Mouse (Mus musculus) urinary bladder, adult 2 months (tissue): ENCODE results near the gene Apol10a. TPM values are rescaled to one million over a fixed set of nuclear protein-coding genes. Genes with fewer than 3 reads are reported as not detected.
"Not testable (repeated sequence)": the region's sequence is repeated elsewhere in the genome, so short reads cannot be mapped to it uniquely, and the experiment has no call there.

ENCODE experiments used
- DNase-seq: peaks from one replicate; pipeline ENCODE4 v3.0.0; 2022; ENCODE audit warnings: low spot score
- polyA plus RNA-seq: library from polyadenylated mRNA; depleted of rRNA; stranded (reverse); fragments of >200 nt; gene quantifications from 2 replicates; pipeline ENCODE4 v1.2.3, GENCODE M21; 2012; rRNA removed

The Apol10a gene
- polyA plus RNA-seq = not detected in 2 replicates

DNA sequence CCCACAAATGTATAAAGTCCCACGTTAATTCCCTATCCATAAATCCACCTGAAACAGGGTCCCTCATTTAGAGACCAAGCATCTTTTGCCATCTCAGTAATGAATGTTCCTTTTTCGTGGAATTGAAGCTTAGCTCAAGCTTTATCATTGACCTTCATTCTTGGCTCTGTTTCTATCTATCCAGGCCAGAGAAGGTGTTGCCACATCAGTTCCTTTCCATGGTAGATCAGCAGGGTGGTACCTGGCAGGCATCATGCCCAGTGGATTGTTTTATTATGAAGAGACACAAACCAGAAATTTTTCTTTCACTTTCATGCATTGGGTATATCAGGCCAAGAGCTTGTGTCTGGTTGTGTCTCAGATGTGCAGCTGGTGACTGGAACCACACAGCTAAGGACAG is at the start of gene Apol10a:
Apol10a (plus strand) TSS at position 355 of the 400 bp plus-strand sequence.
- not testable (repeated sequence) for DNase-seq

DNA sequence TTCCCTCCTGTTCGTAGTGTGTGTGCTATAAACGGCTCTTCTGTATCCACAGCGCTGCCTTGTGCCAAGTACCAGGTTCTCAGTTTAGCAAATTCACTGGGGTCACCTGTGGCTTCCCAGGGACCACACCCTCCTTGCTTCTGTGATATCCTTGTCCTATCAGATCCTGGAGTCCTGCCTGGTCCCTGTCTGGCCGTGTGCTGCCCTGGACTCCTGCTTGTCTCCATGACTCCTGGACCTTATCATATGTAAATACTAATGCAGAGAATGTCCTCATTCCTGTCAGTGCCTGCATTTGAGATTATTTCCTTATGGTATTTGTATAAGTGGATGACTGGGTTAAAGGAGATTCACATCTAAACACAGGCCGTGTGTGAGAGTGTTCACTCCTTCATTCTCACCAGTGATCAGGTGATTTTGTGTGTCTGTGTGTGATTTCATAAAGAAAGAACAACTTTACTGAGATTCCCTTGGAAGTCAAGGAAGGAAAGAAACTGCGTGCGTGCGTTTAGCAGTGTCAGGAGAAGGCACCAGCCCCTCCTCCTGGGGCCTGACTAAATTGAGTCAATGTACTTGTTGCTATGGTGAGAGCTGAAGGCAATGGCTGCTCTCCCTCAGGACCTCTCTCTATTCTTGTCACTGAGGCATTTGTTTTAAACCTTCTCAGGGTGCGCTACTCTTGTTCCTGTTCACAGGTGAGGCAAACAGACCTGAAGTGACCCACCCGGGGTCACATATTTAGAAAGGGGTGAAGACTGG is 48.0 kb upstream of the Apol10a start:
- DNase-seq = not testable (repeated sequence)

DNA sequence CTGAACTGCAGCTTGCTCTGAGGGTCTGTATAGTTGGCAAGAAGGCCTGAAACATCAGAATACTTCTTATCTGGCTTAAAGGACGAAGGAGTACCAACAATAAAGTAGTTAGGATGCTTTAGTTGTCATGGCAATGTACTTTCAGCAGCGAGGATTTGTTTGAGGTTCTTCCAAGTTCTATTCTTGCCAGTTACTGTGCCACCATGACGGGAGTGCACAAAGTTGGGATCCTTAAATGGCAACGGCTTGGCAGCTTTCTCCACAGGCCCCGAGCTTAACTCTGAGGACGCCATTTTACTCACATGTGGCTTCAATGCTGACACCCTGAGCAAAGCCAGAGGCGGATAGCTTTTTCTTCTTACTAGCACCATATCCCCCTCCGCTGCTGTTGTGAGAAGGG is 32.1 kb upstream of the Apol10a start:
- not testable (repeated sequence) for DNase-seq

DNA sequence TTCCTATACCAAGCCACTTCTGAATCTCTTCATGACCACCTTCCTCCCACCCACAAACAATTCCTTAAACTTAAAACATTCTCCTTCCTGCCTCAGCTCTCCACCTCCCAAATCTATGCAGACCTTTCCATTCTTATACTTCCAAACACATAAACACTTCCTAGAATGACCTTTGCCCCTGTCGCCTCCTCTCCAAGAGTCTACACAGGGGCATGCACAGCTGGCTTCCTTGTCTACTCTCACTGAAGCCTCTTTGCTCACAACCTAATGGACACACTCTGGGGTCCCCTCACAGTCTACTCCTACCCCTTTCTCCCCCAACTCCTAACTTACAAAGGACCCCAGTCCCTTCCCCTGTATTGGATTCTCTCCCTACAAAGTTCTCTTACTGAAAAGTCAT is 31.2 kb upstream of the Apol10a start:
- DNase-seq = not testable (repeated sequence)

DNA sequence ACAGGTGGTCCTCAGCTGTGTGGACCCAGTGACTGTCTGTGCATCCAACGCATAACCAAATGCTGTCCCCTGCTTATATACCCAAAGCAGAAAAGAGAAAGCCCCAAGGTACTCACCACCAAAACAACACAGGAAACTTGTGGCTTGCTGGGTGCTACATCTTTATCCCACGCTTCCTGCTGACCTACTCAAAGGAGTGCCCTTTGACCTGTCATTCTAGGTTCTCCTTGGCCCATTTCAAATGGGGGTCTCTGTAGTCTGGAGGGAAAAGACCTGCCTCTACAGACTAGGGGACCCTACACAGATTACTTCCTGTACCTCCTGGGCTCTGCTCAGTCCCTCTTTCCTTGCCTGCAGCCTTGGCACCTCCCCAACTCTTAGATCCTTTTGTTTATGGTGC is 29.5 kb upstream of the Apol10a start, which contains the start of gene Apol7b:
Apol7b (minus strand) TSS at position 101 of the 400 bp plus-strand sequence.
- DNase-seq = not testable (repeated sequence)

DNA sequence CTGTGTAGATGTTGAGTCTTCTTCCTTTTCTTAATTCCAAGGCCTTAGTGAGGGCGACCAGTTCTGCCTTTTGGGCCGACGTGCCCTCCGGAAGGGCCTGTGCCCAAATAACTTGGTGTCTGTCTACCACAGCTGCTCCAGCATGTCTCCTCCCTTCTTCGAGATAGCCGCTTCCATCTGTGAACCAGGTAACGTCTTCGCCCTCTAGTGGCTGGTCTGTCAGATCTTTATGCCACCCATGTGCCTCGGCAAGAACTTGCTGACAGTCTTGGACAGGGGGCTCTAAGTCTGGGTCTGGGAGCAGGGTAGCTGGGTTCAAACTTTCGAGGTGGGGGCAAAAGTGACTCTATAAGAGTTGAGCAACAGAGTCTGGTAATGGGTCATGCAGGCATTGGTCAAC is 26.9 kb upstream of the Apol10a start:
- not testable (repeated sequence) for DNase-seq

DNA sequence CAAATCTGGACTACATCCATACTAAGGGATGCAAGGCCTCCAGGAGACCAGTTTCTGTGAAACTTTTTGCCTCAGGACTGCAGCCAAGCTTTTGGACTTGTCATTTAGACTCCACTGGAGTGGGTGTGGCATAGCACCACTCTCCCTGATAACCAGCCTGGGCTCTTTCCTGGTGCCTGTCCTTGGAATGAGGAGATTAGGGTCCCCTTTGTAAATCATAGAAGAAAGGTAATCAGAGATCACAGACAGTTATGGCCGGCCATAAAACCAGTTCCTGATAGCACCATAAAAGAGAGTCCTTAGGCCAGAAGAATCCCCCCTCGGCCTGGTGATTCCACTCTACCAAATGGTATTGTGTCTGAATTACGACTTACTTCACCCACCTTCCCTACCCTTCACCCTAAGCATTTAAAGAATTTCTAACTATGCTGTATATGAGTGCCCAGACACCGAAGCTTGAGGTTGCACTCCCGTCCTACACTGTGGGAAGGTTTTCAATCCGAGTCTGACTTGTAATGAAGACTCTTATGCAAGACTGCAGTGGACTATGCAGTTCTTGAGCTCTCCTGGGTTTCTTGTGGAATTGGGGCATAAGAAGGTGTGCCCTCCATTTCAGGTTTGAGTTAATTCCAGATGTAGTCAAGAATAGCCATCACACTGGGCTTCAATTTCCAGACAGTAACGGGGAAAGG is 2.0 kb upstream of the Apol10a start:
- DNase-seq = not testable (repeated sequence)

DNA sequence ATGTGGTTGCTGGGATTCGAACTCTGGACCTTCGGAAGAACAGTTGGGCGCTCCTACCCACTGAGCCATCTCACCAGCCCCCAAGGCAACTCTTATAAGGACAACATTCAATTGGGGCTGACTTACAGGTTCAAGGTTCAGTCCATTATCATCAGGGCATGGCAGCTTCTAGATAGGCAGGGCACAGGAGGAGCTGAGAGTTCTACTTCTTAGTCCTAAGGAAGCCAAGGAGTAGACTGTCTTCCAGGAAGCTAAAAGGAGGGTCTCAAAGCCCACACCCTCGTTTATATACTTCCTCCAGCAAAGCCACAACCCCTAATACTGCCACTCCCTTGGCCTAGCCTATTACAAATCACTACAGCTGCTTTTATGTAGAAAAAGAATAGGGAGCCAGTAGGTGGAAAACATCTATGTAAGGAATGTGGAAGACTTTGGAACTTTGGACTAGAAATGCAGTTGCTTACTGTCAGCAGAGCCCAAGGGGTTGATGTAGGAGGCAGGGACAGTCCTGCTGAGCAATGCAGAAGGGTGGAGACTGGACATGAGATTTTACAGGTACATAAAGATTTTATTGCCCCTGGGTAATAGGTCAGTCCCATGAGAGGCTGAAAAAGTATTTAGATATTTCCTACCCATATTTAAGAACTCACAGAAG is 5.4 kb downstream of the Apol10a start:
- DNase-seq = no peak

DNA sequence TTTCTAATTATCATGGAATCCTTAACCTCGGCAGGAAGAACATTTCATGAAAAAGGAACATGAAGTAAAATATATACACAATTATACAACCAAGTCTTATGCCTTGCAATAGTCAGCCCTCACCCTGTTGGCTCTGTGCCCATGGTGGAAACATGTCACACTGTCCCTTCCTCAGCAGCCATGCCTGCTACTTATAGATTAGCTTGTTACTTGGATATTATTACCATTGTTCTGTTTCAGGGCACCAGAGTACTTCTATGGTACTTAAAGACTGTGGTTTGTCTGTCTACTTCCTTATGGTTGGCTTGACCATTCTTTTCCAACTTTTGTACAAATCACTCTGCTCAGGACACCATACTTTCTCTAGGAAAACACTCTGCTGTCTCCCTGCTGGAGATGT is 16.3 kb downstream of the Apol10a start:
- not testable (repeated sequence) for DNase-seq

DNA sequence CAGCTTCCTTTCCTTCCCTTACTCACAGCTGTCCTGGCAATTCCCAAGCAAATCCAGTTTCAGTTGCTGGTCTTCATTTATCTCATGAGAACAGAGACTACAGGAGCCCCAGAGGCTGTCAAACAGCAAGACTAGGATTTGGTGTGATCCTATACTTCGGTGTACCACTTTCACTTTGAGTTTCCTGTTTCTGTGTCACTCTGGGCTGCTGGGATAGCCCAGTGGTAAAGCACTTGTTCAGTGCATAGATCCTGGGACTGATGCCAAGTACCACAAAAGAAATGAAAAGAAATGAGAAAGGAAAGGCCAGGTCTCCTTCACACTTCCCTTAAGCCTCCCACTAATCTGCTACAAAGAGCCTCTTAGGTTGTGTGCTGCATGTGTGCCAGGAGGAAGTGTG is 17.8 kb downstream of the Apol10a start:
- not testable (repeated sequence) for DNase-seq

DNA sequence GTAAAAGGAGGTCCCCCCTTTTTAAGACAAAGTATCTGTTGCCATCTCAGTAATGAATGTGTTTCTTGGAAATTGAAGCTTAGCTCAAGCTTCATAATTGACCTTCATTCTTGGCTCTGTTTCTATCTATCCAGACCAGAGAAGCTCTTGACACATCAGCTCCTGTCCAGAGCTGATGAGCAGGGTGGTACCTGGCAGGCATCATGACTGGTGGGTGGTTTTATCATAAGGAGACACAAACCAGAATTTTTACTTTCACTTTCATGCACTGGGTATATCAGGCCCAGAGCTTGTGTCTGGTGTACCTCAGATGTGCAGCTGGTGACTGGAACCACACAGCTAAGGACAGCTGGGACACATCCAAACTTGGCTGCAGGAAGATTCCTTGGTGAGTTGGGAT is 31.1 kb downstream of the Apol10a start, which contains the start of gene Apol11a:
Apol11a (plus strand) TSS at position 306 of the 400 bp plus-strand sequence.
- not testable (repeated sequence) for DNase-seq

DNA sequence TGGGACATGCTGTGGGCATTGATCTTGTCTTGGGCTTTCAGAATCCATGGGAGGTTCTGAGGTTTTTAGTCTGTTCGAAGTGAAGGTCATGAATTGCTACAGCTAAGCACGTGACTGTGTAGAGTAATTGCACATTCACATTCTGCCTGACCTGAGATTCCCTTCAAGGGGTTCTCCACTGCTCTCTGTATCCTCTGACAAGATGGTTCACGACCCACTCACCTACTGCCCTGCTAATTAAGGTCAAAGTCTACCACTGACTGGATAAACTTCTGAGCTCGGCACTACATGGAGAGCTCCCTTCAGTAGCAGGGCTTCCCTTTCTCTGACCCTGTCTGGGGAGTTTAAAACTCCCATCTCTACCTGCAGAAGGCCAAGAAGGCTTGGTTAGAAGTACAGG is 43.7 kb downstream of the Apol10a start:
- DNase-seq = not testable (repeated sequence)

DNA sequence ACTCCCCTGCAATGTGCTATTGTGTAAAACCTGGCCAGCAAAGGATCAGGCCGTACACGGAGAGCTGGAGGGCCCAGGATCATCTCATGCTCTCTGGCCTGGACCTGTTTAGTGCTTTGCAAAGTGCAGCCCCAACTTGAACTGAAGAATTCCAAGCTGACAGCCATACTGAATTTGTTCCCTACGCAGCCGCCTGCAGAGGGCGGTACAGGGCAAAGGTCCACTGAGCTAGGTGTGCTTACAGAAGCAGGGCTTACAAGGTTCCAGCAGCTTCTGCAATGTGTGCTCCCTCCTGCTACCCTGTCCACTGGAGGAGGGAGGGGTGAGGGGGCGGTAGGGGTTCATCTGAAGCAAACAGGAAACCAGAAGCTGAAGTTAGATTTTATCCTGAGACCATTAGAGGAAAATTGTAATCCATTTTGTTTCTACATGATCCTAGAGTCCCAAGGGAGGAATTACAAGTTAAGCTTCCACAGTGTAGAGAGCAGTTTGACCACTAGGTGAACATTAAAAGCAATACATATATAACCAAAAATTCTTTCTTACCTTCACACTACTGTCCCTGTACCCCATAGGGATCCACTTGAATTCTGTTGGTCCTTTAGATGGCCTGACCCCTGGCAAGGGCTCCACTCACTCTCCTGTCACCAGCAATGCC is 46.5 kb downstream of the Apol10a start:
- DNase-seq = peak; percentile 30

DNA sequence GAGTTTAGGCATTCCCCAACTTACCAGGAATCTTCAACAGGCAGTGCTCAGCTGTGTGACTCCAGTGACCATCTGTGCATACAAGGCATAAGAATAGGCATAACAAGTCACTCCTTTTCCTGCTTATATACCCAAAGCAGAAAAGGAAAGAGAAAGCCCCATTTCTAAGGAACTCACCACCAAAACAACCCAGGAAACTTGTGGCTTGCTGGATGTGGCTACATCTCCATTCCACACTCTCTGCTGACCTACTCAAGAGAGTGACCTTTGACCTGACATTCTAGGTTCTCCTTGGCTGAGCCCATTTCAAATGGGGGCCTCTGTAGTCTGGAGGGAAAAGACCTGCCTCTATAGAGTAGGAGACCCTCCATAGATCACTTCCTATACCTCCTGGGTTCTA is 56.4 kb downstream of the Apol10a start, which contains the start of gene Apol7c:
Apol7c (minus strand) TSS at position 101 of the 400 bp plus-strand sequence.
- DNase-seq = no peak

DNA sequence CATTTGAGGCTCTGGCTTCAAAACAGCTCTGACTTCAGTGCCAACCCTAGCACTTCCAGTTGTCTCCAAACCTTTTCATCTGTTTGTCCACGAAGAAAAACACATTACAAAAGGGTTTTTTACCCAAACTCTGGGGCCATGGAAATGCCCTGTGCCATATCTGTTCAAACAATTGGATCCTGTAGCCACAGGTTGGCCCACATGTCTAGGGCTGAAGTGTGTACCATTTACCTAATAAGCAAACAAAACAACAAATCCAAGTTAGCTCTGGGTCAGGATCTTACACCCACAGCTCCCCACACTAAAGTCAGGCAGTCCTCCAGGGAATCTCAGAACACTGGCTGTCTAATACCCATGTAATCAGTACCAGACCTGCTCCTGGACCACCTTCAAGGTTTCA is 62.4 kb downstream of the Apol10a start:
- not testable (repeated sequence) for DNase-seq

Other genes with a start within 250 kb of the Apol10a start
- gene Rbfox2, start 170.0 kb upstream of the Apol10a start, polyA plus RNA-seq = 93.7 and 115 TPM in 2 replicates
- 1.8 and 2.8 TPM in 2 replicates for gene Apol7a, start 77.9 kb upstream of the Apol10a start, polyA plus RNA-seq
- 3.4 and 3.9 TPM in 2 replicates for gene Apol9a, start 65.9 kb upstream of the Apol10a start, polyA plus RNA-seq
- 0.03 and 0.04 TPM in 2 replicates for gene Apol7b, start 29.6 kb upstream of the Apol10a start, polyA plus RNA-seq
- gene Apol11a, start 31.2 kb downstream of the Apol10a start, polyA plus RNA-seq = not detected in 2 replicates
- gene Apol7c, start 56.3 kb downstream of the Apol10a start, polyA plus RNA-seq = 1.3 and 1.8 TPM in 2 replicates
- not detected in 2 replicates for gene 1700025B11Rik, start 84.8 kb downstream of the Apol10a start, polyA plus RNA-seq
- 4.9 and 6.4 TPM in 2 replicates for gene Apol10b, start 119.1 kb downstream of the Apol10a start, polyA plus RNA-seq
- gene Gm36245, start 122.2 kb downstream of the Apol10a start, polyA plus RNA-seq = not detected in 2 replicates
- gene Apol11b, start 166.2 kb downstream of the Apol10a start, polyA plus RNA-seq = 0.06 and 0.10 TPM in 2 replicates
- 0.41 and 0.66 TPM in 2 replicates for gene Apol7e, start 221.8 kb downstream of the Apol10a start, polyA plus RNA-seq